Mouse (Mus musculus) embryo, embryonic 10 days (tissue): ENCODE results near the gene Acsl6.
"Not testable (repeated sequence)": the region's sequence is repeated elsewhere in the genome, so short reads cannot be mapped to it uniquely, and the experiment has no call there.

ENCODE experiments used
- DNase-seq: peaks from one replicate; pipeline ENCODE4 v3.0.0-alpha.2; 2015; ENCODE audit warnings: low spot score

The Acsl6 gene

DNA sequence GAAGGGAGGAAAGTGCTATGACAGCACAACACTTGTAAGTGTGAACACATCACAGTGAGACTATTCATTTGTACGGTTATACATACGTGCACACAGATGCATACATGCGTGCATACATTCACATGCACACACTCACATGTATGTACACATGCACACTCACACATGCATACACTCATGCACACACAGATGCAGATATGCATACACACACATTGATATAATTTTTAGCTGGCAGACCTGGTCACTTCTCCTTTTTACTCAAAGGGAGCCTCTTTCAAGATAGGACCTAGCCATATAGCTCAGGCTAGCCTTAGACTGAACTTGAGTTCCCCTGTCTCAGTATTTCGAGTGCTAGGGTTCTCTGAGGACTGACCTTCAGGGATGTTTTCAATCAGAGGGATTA is 87.7 kb downstream of the Acsl6 start:
- no peak for DNase-seq

DNA sequence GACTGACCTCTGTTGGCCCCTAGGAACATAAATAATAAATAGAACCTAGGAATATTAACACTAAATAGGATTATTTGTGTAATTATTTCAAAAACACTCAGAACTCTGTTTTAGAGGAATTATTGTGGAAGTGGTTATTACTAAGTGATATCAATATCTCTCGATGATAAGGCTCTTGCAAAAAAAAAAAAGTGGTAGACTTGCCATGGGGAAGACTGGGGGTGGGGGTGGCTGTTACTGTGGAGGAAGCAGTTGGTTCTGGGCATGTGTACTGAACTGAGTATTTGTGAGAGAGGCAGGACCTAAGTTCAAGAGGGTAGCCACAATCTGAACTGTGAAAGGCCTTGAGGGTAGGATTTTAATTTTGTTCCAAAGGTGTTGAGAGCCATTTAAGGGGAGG is 93.1 kb downstream of the Acsl6 start:
- no peak for DNase-seq

DNA sequence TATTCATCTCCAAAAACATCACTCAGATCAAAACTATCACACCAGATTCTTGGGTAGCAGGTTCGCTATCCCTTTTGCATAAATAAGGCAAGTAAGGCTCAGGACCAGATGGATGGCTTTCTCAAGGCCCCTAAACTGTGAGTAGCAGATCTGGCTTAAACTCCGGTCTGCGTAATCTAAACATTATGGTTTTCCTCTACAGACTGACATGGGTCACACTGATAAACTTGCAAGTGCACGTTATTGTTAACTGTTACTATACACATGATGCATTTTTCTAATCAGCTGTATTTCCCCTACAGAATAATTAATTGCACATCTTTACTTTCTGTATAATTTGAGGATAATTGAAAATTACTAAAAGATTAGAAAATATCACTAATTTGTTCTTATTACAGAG is 94.5 kb downstream of the Acsl6 start:
- no peak for DNase-seq

DNA sequence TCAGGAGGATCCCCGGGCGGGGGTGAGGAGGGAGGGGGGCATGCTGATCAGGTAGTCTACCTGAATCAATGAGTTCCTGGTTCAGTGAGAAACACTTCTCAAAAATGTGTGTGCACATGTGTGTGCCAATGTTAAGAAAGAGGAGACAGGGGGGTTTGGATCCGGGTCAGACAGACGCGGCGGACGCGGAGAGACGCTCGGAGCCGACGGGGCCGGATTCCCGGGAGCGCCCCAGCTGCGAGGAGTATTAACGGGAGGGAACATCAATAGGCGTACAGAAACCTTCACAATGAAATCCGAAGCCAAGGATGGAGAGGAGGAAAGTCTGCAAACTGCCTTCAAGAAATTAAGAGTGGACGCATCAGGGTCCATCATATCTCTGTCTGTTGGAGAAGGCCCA is 97.2 kb downstream of the Acsl6 start:
- not testable (repeated sequence) for DNase-seq

DNA sequence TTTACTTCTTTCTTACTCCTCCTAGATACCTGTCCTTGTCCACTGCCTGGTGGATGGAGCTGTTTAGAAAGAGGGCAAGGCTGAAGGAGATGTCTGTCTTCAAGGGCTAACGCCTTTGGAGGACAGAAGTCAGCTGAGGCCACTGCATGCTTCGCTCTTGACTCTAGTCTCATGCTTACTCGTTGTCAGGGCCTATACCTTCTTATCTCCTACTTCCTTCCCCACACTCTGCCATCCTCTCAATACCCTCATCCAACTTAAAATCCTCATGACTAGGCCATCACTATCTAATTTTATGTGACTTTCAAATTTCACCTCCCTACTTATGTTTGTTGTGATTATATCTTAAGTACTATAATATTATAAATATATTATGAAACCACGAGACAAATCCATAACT is 101.3 kb downstream of the Acsl6 start:
- no peak for DNase-seq

DNA sequence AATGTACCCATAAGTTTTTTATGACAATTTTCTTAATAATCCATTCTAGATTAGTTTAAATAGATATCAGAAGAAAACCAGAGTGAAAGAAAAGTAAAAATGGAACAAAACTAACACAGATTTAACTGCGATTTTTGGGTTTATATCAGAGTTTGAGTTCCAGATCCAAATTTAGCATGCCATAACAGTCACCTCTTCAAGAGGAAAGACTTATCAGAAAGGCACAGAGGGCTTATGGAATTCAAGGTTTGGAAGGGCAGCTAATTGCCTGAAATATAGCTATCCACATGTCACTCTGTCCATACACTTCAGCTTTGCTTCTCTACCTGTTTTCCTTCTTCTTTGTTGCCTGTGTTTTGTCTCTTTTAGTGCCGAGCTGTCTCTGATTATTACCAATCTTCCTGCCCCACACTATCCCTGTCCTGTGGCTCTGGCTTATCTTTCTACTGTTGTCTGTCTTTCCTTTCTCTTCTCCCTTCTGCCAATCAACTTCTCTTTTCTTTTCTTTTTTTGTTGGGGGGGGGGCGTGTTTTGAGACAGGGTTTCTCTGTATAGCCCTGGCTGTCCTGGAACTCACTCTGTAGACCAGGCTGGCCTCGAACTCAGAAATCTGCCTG is 103.4 kb downstream of the Acsl6 start:
- DNase-seq = no peak

DNA sequence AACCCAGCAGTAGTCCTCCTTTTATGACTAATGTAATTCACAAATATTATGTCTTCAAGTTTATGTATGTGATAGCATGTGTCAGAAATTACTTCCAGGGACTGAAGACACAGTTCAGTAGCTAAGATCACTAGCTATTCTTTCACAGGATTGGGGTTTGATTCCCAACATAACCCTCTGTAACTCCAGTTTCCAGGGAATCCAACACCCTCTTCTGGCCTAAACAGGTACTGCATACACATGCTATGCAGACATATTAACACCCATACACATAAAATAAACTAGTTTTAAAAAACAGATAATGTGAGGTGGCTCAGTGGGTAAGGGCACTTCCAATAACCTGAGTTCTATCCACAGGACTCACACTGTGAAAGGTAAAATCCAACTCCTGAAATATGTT is 107.0 kb downstream of the Acsl6 start:
- DNase-seq = peak; percentile 17

DNA sequence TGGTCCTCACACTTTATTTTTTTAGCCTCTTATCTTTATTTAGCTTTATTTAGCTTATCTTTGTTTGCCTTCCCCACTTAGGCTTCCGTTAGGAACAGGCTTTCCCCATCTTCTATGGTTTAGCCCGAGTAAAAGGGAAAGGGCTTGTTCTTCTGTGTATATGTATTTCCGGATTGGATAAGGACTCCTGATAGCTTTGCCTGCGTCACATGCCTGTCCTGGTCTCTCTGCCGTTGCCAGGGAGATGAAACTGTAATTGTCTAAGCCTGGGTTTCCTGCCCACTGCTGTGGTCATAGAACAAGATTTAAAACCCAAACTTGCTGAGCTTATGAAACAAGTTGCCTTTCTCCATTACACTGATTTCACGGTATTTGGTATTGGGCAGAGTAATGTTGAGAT is 109.4 kb downstream of the Acsl6 start:
- peak; percentile 38 for DNase-seq
